Mouse (Mus musculus) cerebellum, adult (tissue): Measurements from ENCODE around the gene Ncbp3.

Experiments used
- ATAC-seq: cut with Nextera tagmentation; 2 replicates; pipeline ENCODE4 v1.9.2; 2017; ENCODE audit warnings: mild to moderate bottlenecking, moderate library complexity, mixed read lengths; ENCODE audit not compliant: insufficient number of reproducible peaks, low FRiP score, low TSS enrichment

Gene Ncbp3

DNA sequence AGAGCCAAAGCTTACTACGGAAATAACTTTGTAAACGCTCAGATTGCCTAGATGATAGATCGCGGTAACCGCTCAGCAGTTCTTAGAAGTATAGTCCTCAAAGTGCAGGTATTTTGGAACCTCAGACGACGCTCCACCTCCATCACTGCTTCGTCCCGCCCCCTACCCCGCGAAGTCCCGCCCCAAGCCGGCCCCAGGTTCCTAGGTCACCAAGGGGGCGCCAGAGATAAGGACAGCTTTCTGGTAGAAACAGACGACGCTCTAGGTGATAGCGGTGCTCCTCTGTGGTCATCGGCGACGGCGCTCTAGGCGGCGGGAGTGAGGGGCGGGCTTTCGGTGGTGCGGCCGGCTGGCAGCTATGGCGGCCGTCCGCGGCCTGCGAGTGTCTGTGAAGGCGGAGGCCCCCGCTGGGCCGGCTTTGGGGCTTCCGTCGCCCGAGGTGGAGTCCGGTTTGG, at the start of gene Ncbp3:
TSS of gene Ncbp3 (plus strand) at position 242 of the 455 bp plus-strand sequence.
- ATAC-seq, result peak; percentile 95

DNA sequence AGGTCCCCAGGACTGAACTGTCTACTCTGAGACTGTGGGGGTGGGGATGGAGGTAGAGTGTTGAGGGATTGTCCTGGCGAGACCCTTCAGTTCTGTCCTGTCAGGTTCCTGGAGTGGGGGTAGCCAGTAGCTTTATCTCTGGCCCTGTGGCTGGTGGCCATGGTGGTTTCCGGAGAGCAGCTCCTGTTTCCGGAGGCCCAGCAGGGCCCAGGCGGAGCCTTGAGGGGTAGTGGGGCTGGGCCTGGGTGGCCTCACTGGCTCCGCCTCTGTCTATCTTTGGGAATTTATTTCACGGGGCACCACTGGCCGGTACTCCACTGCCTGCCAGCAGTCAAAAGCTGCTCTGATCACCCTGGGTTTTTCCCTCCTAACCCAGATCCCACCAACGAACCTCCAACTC, 48.8 kb upstream of the Ncbp3 start, which contains the start of gene P2rx1:
TSS of gene P2rx1 (plus strand) at position 333 of the 400 bp plus-strand sequence.
- ATAC-seq, result no peak

DNA sequence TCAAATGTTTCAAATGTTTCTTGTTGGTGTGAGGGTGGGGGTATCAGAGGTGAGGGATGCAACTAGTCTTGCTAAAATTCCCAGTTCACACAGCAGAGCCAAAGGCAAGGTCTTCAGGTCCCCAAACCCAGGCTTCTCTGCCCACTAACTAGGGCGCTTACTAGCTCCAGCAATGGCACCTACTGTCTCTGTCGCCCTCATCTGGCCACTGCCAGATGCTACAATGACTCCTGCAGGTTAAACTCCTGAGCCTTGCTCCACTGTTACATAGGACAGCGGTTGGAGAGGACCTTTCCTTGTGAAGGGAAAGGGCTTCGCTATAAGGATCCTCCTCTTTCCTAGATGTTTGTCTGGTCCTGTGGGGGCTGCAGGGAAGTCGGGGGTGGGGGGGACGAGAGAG, 46.6 kb upstream of the Ncbp3 start:
- ATAC-seq, result no peak

DNA sequence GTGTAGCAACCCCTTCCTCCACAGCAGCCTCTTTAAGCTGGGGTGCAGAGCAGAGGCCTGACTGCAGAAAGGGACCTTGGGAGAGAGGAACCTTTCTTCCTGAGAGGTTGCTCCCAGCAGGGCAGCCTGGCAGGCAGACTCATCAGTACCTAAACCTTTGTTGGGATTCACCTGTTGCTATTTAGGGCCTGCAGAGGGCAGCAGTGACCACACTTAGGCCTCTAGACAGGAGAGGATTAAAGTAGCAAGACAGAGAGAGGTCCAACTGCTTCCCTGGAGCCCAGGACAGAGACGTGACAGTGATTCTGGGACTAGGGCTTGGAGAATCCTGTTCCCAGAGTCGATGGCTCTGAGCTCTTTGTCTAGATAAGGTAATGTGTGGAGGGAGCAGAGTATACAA, 41.2 kb upstream of the Ncbp3 start:
- peak; percentile 62; the same call in 1 of the 2 replicates for ATAC-seq

DNA sequence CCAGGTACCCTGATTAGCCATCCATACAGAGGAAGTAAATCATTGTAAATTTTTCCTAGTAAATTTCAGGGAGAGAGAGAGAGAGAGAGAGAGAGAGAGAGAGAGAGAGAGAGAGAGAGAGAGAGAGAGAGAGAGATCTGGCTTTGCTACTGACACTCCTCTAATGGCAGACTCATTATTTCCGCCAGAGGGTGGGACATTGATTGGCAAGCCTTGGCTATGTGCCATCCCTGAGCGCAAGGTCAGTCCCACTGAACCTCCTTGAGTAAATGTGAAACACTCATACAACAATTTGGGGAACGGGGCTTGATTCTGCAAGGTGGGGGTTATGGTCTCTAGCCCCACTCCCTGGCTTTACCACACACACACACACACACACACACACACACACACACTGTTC, 40.5 kb upstream of the Ncbp3 start:
- ATAC-seq, result no peak

DNA sequence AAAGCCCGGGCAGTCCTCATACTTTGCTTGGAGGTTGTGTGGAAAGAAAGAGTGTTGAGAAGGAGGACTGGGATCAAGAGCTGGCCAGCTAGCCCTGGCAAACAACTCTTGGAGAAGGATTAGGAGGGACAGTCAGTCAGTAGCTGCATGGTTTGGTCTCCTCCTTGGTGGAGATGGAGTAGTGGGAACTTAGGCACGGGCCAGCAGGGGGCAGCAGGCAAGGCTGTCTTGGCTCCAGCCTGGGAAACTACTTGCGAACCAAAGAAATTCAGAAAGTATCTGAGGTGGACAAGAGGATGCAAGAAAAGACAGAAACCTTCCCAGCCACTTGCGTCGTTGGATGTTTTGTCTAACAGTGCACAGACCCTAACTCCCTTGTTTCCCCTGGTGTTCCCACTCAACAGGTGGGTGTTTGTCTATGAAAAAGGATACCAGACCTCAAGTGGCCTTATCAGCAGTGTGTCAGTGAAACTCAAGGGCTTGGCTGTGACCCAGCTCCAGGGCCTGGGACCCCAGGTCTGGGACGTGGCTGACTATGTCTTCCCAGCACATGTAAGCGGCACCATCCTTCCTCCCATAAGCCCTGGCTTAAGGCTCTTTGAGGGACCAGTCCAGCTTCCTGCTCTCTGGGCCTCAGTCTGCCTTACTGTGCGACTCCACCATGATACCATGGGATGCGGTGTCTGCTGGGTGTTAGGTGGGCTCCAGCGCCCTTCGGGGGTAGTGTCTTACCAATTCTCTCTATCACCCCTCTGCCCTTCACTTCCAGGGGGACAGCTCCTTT, 39.7 kb upstream of the Ncbp3 start:
- ATAC-seq, result no peak

DNA sequence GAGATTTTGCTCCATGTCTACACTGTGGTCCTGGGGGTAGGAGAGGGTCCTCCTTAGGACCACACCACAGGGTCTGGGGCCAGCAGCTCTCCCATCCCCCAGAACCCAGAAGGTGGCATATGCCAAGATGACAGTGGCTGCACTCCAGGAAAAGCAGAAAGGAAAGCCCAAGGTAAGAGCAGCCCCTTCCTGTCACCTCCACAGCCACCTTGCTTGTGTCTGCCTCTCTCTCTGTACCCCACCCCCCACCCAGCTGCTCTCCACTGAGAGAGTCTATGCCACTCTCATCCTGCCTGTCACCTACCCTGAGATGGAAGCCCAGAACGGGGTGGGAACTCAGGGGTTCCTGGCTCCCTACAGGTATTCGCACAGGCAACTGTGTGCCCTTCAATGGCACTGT, 38.8 kb upstream of the Ncbp3 start:
- no peak for ATAC-seq

DNA sequence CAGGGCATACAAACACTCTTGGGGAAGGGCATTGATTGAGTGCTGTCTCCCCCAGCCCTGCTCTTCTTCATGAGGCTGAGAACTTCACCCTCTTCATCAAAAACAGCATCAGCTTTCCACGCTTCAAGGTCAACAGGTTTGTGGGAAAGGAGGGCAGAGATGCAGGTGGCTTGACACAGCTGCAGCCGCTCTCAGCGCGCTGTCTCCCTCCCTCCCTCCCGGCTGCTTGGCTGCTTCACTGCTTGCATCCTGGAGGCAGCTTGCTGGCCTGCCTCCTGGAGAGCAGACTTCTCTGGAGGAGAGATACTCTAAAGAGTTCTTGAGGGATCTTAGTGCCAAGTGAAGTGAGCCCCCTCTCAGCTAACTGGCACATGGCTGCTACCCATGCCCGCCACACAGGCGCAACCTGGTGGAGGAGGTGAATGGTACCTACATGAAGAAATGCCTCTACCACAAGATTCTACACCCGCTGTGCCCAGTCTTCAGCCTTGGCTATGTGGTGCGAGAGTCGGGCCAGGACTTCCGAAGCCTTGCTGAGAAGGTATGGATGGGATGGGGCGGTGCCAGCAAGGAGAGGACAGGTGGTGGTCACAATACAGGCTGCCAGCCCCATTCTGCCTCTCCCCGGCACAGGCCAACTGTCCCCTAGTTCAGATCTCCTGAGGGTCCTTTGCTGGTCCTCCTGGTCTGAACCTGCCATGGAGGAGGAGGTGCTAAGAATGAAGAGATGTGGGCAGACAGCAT, 37.9 kb upstream of the Ncbp3 start:
- ATAC-seq, result no peak; the same call in 1 of the 2 replicates

DNA sequence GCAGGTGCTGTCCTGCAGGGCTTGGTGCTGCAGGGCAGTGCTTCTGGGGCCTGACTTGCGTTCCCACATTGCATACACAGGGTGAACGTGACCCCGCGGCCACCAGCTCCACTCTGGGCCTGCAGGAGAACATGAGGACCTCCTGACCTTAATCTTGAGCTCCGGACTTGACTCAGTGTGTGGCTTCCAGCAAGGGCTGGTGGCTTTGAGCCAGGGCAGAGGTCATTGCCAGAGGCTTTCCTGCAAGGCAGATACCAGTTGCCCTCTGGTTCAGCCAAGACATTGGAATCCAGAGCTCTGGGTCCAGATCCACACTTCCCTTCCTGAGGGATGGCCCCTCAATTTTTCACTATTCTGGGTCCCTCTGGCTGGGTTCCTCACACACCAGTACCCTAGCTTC, 33.6 kb upstream of the Ncbp3 start:
- ATAC-seq, result no peak

DNA sequence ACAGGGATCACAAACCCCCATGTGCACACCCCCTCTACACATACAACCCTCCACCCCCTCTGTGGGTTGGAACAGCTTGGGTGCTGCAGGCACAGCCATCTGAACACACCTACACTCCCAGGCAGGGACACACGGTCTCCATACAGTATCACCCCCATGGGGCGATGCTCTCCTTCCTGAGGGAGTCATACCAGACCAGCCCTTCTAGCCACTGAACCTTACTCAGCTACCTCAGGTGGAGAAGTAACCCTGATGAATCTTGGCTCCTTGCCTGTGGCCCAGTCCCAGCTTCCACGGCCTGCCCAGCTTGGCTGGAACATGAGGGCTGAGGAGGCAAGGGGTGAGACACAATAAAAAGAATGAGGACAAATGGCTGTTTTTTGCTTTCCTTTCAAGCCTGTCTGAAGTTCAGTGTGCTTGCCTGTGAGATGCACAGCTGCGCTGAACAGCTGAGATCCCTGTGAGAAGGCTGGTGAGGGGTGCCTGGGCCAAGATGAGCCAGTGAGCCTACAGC, 32.7 kb upstream of the Ncbp3 start:
- no peak for ATAC-seq

DNA sequence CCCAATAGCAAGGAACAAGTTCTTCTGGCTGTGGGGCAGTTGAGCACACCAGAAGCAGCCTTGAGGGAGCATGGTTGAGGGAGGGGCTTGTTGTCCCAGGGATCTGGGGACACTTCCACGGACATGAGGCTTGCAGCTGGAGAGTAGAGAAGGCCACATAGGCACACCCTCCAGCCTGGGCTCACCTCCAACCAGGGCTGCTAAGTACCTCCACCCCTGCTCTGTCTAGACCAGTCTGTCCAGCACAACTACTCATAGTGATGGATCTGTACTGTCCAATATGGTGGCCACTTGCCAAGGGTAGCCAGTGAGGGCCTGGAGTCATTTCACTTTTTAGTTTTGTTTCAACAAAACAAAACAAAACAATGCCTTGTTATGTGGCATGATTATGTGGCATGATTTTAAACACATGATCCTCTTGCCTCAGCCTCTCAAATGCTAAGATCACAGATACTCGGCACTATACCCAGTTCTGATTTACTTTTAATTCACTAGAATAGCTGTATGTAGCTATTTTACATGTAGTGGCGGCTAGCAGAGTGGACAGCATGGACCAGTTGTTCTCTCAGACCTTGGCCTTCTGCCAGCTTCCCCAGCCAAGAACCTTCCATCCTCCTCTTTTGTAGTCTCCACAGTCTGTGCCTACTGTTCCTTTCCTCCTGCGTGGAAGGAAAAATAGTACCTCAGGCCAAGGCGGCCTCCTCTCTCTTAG, 32.0 kb upstream of the Ncbp3 start:
- ATAC-seq, result no peak

DNA sequence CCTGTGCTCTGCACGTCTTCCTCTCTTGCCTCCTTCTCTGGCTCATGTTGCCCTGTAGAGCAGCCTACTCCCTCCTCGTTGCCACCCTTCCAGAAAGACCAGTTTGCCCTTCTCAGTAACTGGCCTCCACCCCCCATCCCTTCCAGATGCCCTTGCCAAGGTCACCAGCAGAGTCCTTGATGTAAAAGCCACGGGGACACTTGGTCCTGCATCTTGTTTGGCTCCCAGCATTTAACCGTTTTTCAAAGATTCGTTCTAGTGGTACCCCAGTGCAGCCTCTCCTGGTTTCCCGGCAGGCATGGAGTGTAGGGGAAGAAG, 31.5 kb upstream of the Ncbp3 start:
- no peak for ATAC-seq

DNA sequence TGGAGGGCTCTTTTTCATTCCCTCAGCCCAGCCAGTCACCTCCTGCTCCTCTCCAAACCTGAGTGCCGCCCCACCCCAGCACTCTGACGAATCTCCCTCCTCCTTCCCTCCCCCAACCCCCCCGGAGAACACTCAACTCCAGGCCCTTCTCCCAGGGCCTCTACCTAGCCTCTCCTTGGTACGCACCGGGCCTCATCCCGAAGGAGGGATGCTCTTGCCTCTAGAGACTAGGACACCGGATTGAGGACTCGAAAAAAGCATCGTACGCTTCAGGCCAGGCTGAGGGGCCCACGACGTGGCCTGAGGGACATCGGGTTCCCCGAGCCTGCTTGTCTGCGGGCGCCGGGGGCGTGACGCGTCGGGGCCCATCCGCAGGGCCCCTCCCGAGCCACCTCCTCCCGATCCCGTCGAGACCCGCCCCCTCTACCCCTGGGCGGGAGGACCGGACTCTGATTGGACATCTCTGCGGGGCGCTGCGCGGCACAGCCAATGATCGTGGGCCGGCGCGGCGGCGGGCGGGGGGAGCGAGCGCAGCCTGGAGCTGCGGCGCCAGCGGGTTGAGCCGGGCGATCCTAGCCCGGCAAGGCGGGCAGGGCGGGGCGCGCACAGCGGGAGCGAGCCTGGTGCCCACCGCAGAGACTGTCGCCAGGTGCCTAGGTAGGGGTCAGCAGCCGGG, 29.0 kb upstream of the Ncbp3 start, which contains the start of gene Camkk1:
TSS of gene Camkk1 (plus strand) at position 538 of the 676 bp plus-strand sequence.
- peak; percentile 79 for ATAC-seq

DNA sequence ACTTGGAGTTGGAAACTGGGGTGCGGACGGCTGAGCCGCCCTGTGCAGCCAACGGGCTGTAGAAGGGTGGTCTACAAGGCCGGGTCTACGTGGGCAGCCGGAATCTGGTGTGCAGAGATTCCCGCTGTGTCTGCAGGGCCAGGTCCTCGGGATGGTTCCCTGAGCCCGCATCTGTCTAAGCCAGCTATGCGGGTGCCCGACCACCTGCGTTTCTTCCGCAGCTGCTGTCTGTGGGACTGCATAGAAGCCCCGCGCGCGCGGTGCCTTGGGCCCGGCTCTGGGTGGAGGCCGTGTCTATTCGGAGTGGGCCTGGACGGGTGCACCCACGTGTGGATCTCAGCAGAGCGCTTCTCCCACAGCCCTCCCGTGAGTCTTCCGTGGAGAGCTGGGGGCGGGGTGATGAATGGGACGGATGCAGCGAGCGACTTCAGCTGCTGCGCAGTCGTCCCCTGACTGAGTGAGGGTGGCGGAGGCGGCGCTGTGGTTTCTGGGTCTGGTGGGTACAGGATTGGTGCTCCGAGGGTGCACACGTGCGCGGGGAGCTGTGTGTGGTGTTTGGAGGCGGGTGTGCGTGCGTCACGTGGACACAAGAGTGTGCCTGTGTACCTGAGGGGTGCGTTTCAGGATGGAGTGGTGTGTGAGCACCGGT, 28.3 kb upstream of the Ncbp3 start:
- ATAC-seq, result peak; percentile 15; the same call in 1 of the 2 replicates

DNA sequence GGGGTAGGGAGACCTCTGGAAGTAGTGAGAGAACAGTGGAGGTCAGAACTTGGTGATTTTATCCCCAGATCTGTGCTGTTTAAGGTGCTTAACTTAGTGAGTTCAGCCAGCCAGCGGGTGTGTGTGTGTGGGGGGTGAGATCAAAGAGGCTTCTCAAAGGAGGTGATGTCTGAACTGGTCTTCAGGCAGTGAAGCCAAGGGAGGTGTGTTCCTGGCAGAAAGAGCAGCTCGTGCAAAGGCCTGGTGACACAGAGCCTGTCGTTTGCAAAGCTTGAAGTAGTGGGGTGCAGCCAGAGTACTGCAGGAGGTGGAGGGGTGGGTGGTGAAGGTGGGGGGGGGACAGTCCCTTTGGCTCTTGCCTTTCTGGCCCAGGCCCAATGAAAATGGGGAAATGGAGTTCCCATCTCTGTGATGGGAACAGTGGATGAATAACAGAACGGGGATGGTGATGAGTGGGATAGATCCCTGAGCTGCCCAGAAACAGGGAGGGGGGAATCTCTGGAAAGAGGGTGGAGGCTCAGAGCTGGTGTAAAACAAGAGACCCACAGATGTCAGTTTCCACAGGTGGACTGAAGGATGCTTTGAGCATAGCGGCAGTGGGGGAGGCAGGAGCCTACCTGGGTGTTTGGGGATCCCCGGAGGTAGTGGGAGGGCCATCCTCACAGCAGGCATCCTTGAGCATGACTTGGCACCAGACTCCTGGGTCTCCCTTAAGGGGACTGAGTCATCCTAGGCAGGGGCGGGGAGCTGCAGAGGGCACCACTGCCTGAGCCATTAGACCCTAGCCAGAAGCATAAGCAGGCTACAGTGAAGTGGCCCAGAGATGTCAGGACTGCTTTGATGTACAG, 26.4 kb upstream of the Ncbp3 start:
- no peak for ATAC-seq

DNA sequence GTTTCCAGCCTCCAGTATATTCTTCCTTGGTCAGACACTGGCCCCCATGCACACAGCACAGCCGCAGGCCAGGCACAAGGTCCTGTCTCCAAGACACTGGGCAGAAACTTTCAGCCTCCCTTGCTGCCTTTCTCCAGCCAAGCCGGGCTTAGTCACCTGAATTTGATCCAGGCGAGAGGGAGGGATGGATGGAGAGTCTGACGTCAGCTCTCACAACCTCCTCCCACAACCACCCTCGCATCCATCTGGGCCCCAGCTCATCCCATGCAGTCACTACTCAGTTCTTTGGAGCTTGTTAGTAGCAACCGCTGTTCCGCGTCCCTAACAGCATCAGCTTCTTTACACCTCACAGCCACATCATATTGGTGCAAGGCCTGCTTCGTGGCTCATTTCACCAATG, 24.5 kb upstream of the Ncbp3 start:
- peak; percentile 45; the same call in 1 of the 2 replicates for ATAC-seq

DNA sequence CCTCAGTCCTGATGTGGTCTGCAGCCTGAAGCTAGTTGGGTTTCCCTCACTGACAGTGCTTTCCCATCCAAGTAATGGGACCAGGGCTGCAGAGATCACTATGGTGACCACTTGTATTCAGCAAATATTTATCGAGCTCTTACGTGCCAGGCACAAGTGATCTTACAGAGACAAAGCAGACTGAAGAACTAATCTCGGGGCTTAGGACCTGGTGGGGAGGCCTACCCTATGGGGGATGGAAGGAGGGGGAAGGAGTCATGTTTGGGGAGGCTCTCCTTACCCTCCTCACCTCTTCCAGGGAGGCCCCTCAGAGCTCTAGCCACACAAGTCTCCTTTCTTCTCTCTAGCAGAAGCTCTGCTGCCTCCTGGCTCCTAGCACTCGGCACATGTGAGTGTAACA, 23.8 kb upstream of the Ncbp3 start:
- ATAC-seq, result no peak

DNA sequence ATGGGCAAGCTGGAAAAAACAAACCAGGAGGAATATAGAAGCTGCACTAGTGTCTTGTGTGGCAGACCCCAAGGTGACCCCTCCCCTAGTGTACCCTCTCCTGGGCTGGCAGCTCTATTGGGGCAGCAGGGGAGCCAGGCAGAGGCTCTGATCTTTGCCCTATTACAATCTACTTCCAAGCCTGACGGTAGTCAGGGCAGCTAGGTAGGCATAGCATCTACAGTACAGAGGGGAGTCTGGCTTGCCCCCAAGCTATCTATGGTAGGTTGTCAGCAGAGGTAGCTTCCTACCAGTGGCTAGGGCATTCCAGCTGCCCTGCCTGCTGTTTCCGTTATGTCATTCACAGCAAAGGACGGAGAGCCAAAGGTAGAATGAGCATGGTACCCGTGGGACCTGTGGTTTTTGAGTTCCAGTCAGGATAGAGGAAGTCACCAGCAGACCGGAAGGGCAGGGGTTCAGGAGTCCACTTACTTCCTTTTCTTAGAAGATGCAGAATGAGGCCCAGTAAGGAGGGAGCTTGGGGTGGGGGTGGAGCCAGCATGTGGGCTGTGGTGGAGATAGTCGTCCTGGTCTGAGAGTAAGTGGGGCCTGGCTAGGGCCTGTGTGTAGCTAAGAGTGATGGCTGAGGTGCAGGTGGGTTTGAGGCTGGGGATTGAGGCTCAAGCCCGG, 23.2 kb upstream of the Ncbp3 start:
- ATAC-seq, result no peak
